Mouse (Mus musculus) cerebellum, postnatal 14 days (tissue): ENCODE results near the gene Ccdc185.

ENCODE experiments used
- DNase-seq, 2 experiments: peaks; one replicate each; pipeline ENCODE4 v3.0.0; 2021; ENCODE audit warnings: mixed read lengths in 2 of 2

The Ccdc185 gene

GRCm38 (mm10) chr1:182735891-182736290 is 13.1 kb downstream of the Ccdc185 start:
- DNase-seq, result no peak

DNA sequence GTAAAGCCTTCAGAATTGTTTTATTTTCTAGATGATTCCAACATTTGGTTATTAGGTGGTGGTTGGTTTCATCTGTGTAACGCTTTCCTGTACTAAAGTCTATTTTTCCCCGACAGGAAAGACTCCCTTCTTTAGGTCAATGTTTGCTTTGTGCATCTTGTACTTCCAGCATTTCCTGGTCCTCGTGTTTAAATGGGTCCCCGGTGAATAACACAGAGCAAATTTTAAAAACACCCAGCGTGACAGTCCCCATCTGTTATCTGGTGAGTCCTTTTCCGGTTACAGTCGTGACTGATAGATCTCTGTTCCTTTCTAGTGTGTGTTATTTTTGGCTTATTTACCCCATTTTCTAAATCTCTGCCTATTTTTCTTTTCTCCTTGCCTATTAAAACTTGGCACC is 16.3 kb downstream of the Ccdc185 start:
- DNase-seq, result no peak

DNA sequence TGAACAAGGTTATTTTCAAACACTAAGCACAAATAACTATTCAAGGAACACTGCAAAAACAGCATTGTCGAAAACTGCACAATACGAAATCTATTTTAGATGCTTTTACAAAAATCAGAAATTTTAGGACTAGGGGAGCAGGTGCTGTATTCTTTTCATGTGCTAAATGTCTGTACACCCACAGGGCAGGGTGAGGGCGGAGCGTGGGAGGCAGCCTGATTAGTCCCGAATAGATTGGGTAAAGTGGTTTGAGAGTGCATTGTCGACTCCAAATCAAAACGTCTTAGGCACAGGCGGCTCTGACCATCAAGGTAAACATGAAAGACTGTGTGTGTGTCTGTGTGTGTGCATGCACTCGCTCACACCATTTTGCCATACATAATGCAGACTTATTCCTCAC is 20.0 kb downstream of the Ccdc185 start:
- no peak for DNase-seq

GRCm38 (mm10) chr1:182727541-182727940 is 21.4 kb downstream of the Ccdc185 start:
- no peak for DNase-seq

GRCm38 (mm10) chr1:182714236-182714935 is 34.6 kb downstream of the Ccdc185 start:
- no peak for DNase-seq

DNA sequence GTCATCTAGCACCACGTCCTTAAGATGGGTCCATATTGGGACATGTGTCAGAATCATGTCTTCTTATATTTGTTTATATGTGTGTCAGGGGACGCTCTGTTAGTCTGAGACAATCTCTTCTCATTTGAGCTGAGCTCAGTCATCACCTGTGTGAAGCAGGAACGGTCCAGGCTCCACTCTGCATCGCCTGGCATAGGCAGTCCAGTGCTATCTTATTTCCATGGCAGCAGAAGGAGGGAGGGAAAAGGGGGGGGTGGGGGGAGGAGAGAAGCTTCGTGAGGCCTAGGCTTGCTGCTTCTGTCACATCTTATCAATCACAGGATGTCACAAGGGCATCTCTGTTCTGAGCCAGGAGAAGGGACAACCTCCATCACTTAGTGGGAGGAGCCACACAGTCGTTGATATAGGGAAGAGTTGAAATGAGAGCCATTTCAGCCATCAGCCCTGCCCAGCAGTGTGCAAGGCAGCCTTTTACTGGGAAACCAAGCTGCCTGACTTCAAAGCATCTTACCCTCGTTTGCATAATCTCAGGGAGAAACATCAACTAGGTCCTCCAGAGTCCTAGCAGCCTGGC is 37.5 kb downstream of the Ccdc185 start:
- DNase-seq, result no peak

- no peak for DNase-seq
These were observed 41.5 kb downstream of the Ccdc185 start for GRCm38 (mm10) chr1:182707459-182707858.

DNA sequence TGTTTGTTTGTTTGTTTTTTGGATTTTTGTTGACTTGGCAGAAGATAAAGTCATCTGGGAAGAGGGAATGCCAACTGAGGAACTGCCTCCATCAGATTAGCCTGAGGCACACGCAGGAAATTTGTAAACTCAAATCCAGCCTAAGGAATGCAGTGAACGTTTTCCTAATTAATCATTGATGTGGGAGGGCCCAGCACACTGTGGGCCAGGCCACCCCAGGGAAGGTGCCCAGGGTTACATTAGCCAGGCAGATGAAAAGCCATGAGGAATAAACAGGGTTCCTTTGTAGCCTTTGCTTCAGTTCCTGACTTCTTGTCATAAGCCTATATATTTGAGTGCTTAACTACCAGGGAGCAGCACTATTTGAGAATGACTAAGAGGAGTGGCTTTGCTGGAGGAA is 44.1 kb downstream of the Ccdc185 start:
- no peak for DNase-seq

GRCm38 (mm10) chr1:182699392-182700347 is 49.3 kb downstream of the Ccdc185 start:
- DNase-seq, result no peak
